Mouse (Mus musculus): Measurements from ENCODE around the gene Hemk1.
"Not testable (repeated sequence)": the region's sequence is repeated elsewhere in the genome, so short reads cannot be mapped to it uniquely, and the experiment has no call there.

Gene Hemk1

DNA sequence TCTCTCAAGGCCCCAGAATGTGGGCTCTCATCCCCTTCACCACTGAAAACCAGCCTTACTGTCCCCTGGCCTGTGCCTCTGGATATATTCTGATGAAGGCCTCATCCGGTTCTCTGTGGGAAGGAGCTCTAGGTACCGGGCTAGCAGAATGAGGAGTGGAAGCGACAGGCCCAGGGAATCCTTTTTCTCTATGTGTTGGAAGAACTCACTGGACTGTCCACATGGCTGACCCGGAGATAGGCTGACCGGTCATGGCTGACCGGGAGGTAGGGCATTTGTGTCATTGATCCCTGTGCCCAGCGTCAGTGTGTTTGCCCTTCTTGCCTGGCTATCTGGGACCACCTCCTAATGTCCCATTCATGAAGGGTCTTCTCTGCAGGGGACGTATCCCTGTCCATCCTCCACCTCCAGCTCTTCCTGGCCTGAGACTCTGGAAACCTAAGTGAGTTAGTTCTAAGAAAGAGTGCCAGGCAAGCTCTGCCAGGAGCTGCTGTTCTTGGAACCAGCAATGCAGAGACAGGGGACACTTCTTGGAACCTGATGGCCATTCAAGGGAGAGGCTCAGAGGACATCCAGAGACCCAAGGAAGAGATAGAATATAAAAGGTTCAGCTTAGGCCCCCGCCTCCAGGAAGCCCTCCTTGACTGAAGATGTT lies 29.7 kb downstream of the Hemk1 start:
- DNase-seq (ENCODE audit: low spot score) = no peak

DNA sequence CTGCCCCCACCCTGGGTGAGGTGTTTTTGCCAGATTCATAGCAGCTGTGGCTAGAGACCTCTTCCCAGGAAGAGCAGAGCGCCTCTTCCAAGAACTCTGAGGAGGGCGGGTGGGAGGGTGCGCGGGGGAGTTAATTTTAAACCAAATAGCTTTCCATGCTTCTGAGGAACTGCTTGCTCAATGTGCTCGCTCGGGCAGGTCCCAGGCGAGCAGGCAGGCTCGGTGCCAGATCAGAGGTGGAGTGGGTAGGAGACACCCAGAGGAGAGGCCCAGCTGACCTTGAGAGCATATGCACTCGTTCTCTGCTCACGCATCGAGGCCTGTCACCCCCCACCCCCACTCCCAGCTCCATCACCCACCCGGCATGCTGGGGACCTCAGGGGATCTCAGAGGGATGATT lies 30.3 kb downstream of the Hemk1 start:
- DNase-seq (ENCODE audit: low spot score) = no peak

DNA sequence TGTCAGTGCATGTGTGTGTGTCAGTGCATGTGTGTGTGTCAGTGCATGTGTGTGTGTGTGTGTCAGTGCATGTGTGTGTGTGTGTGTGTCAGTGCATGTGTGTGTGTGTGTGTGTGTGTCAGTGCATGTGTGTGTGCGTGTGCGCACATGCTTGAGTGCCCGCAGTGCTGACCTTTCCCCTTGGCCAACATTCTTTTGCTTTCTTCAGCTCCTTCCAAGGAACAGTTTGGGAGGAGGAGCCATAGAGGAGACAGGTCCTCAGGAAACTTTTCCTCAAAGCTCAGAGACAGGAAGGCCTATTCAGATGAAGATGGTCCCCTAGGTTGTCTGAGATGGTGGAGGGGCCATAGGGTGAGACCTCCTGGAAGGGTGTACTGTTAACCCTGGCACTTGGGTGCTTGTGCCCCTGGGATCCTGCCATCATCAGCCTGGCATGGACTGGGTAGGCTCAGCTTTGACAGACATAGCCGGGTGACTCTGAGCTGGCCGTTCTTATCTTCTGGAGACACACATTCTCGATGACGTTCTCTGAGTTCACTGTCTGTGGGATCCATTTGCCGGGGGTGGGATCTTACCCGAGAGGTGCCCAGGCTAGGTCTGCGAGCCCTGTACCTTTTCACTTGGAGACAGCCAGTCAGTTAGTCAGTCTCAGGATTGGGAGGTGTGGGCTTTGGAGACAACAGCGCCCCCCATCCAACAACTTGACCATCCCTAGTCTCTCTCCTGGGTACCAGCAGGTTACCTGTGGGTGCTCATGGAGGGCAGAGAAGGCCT lies 30.9 kb downstream of the Hemk1 start:
- DNase-seq (ENCODE audit: low spot score) = no peak

DNA sequence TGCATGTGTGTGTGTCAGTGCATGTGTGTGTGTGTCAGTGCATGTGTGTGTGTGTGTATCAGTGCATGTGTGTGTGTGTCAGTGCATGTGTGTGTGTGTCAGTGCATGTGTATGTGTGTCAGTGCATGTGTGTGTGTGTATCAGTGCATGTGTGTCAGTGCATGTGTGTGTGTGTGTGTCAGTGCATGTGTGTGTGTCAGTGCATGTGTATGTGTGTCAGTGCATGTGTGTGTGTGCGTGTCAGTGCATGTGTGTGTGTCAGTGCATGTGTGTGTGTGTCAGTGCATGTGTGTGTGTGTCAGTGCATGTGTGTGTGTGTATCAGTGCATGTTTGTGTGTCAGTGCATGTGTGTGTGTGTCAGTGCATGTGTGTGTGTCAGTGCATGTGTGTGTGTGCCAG lies 31.5 kb downstream of the Hemk1 start:
- DNase-seq (ENCODE audit: low spot score) = not testable (repeated sequence)

DNA sequence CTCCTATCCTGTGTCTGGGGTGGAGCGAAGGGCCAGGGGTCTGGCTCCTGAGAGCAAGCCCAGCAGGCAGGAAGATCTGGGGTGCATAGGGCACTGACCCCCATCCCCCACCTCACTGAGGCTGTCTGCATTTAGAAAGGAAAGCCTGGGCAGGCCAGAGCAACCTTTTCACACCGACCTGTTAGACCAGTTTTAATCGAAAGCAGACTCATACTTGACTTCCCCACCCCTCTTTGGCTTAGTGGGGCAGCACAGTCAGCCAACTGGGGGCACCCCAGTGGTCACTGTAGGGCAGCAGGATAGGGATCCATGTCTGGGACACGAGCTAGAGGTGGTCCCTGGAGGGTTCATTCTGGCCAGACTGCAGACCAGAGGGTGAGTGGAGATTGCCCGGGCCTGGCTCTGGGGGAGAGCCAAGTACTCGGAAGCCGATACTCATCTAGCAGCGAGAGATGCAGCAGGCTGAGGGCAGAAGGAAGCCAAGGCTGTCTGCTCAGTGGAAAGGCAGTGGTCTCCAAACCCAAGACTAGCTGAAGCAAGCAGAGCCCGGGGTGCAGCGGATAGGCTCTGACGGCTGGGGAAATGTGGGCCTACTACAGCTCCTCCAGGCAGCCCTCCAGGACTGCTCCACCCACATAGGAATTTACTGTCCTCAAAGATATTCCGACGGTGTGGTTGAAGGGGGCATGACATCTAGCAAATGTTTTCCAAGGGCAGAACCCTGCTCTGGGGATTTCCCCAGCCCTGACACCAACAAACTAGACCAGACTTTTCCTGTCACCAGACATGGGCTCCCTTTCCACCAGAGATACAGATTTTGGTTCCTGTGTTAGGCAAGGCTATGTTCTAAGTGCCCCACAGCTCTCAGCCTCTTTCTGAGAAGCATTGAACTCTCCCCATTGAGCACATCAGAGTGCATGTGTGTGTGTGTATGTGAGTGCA lies 32.3 kb downstream of the Hemk1 start:
- no peak for DNase-seq (ENCODE audit: low spot score)

DNA sequence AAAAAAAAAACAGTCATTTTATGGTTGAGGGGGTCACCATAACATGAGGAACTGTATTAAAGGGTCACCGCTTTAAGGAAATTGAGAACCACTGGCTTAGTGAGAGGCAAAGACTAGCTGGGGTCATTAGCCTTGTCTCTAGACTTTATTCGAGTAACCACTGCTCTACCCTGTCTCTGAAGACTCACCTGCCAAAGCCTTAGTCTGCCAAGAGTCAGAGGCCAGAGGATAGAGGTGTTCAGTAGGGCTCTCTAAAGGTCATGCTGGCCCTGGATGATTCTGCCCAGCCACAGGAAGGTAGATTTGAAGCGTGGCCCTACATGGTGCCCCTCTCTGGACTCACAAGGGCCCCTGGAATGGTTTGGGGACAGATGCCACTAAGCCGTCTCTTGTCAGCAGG lies 33.1 kb downstream of the Hemk1 start:
- DNase-seq (ENCODE audit: low spot score) = no peak

DNA sequence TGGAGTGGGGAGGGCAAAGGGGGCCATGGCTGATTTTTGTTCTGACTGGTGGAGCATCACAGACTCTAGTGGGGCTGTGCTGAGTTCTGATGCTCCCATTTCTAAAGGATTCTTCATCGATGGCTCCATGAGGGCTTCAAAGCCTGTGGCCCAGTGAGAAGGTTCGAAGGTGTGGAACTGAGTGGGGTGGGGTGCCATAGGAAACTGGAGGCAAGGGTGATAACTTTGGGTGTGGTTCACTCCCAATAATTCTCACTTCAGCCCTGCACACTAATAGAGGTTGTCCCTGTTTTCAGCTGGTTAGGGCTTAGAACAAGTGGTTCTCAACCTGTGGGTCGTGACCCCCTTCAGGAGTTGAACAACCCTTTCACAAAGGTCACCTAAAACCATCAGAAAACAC lies 33.8 kb downstream of the Hemk1 start:
- no peak for DNase-seq (ENCODE audit: low spot score)

DNA sequence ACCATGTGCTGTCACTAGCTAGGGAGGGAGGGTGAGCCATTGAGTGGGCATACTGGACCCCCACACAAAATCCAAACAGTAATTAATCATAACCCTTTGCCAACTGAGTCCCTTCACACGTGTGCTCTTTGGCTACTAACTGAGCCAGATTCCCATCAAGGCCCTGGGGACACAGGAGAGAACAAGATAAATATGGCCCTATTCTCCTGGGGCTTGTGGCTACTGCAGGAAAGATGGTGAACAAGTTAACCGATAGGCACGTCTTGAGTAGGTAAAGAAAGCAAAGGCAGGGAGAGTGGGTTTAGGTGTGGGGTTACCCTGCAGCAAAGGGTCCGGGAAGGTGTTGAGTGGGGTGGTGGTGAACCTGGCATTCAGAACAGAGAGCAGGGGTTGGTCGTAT lies 34.2 kb downstream of the Hemk1 start:
- no peak for DNase-seq (ENCODE audit: low spot score)

DNA sequence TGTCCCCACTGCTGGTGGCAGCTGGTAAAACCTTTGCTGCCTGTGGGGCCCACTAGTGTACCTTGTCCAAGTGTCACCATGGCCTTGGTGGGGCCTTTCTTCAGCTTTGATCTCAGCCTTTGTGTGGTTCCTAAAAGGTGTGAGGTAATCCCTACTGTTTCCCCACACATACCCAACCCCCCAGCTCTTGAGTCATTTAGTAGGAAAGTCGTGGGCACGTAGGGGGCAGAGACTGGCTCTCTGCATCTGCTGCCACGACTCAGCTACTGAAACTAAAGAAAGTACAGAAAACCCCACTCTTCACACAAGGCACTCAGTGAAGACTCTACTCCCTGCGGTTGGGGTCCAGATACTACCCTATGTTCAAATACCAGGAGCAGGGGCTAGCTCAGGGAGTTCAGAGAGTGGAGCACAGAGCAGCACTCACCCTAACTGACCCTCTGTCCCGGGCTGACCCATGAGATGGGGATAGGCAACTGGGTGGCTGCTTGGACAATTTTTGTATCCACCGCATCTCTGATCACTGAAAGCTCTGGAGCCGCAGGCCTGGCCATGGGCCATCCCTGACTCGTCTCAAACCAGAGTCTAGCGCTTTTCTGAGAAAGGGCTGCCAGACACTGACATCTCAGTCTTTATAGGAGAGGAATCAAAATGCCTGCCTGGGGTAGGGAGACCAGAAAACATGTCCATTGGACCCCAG lies 34.9 kb downstream of the Hemk1 start:
- no peak for DNase-seq (ENCODE audit: low spot score)

DNA sequence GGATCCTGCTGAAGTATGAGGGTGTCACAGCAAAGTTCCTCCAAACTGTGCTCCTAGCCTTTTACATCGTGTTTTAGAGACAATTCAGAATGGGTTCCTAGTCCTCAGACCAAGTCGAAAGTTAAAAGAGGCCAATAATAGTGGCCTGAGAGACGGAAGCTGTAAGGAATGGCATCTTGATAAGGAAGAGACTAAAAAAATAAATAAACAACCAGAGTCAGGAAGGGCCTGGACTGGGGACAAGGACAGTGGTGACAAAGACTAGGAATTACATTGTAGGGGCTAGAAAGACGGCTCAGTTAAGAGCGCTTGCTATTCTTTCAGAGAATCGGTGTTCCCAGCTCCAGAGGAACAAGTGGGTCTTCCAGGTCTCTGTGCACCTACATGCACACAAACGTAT lies 35.6 kb downstream of the Hemk1 start:
- DNase-seq (ENCODE audit: low spot score) = no peak

DNA sequence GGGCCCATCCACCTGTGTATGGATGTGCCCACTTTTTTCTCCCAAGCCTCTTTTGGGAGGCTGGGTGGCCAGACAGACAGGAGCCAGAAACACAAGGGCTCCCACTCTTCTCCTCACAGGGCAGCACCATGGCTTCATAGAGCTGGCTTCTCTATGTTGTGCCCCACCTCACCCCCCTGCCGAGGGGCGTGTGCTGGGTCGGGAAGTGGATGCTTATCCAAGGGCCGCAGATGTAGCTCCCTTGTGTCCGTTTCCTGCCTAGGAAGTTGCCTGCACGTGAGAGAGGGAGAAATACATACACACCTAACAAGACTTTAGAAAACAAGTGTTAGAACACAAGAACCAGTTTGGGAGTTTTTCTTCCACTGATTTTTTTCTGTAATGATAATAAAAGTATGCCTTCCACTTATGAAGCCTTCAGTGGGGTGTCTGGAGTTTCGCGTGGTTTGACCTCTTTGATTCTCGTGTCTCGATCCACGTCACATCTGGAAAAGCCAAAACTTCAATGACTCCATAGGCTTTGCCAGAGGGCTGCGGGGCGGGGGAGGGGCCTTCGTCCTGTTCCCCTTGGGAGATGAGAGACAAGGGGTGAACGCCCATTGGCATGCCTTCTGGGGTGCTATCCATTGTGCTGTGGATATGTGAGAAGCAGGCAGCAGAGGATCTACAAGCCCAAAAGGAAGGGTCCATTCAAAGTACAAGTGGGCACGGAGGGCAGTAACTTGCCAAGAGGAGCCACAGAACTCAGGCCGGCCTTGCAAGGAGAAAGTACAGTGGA lies 36.4 kb downstream of the Hemk1 start:
- no peak for DNase-seq (ENCODE audit: low spot score)

DNA sequence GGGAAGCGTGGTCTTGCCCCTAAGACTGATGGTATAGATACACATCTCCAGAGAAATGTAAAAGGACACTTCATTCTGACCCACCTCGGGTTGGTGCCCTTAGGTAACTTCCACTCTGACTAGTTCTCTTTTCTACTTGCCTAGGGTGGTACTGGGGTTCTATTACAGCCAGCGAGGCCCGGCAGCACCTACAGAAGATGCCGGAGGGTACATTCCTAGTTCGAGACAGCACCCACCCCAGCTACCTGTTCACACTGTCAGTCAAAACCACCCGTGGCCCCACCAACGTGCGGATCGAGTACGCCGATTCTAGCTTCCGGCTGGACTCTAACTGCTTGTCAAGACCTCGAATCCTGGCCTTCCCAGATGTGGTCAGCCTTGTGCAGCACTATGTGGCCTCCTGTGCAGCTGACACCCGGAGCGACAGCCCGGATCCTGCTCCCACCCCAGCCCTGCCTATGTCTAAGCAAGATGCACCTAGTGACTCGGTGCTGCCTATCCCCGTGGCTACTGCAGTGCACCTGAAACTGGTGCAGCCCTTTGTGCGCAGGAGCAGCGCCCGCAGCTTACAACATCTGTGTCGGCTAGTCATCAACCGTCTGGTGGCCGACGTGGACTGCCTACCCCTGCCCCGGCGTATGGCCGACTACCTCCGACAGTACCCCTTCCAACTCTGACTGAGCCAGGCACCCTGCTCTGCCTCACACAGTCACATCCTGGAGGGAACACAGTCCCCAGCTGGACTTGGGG lies 37.8 kb downstream of the Hemk1 start:
- DNase-seq (ENCODE audit: low spot score) = no peak

DNA sequence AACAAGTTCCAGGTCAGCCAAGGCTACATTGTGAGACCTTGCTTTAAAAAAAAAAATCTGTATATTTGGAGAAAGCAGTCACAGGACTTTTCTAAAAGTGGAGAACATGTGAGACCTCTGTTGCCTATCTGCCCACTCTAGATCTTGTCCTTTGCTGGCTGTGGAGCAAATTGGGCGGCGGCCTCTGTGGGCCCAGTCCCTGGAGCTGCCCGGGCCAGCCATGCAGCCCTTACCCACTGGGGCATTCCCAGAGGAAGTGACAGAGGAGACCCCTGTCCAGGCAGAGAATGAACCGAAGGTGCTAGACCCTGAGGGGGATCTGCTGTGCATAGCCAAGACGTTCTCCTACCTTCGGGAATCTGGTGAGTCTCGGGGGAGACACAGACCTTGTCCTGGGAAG lies 38.4 kb downstream of the Hemk1 start:
- DNase-seq (ENCODE audit: low spot score) = no peak

DNA sequence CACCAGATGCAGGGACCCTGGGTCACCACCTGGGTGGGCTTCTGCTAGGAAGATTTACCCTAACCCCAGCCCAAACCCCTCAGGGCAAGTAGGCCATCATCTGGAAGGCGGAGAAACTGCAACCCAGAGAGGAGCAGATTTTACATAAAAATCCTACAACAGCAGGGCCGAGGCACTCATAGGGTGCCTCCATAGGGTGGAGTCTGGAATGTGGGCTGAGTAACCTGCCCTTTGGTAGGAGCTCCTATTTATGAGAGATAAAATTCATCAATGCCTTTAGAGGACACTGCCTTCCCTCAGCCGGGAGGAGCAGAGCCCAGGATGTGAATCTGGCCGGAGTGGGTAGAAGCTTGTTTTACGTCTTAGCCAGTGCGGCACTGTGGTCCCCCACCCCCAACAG lies 39.3 kb downstream of the Hemk1 start:
- DNase-seq (ENCODE audit: low spot score) = no peak

DNA sequence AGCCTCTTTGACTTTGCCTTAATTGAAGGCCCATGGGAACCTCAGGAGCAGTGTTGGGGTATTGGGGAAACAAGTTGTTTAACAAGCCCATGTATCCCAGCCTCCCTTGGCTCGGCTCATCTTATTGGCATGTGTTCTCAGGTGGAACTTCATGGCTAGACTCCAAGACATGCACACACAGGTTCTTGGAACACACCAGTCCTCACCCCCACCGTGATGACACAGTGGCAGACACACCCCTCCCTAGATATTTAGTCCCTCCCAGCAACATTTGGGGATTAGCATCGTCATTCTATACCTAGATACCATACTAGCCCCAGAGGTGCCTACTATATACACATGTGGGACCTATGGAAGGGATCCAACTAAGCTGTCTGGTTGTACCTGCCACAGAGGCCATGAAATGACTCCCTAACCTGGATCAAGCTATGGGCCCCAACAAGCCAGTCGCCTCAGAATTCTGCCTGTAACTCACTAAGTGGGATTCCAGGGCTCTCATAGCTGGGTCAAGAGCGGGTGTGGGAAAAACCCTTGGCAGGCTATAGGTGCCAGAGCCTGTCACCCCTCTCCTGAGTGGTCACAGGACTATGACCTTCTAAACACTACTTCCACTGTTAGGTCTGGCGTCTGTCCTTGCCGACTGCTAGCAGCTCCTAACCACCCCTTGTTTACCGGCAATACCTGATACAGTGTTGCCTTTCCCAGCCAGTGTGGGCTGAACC lies 39.9 kb downstream of the Hemk1 start:
- no peak for DNase-seq (ENCODE audit: low spot score)

DNA sequence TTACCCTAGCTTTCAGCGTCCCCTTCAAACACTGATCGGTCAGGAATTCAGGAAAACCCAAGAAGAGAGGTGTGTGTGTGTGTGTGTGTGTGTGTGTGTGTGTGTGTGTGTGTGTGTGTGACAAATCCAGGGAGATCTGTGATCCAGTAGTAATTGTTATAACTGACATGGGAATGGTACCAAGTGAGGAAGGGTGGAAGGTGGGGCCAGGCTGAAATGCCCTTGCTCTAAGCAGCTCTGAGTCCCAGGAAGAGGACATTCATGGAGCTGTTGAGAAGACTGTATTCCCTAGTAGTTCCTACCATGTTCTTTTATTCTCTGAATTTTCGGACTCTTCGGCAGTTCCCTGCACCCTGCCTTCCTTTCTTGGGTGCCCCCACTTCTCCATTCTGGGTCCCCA lies 40.5 kb downstream of the Hemk1 start:
- DNase-seq (ENCODE audit: low spot score) = no peak

DNA sequence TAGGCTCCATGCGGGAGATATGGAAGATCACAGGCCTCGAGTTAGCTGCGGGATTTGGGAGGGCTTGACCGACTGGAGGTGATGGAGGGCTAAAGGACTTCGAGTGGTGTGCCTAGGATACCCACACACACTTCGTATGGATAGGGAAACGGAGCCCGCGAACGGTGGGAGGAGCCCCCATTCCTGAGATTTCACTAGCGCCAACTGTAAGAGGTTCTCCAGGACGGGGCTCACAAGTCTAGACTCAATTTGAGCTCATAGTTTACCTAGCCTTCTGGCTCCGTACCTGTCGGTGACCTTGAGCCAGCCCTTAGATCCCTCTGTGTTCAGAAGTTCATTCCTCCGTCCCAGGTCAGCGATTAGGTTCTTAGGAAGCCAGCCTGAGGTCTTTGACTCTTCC lies 41.1 kb downstream of the Hemk1 start:
- no peak for DNase-seq (ENCODE audit: low spot score)

DNA sequence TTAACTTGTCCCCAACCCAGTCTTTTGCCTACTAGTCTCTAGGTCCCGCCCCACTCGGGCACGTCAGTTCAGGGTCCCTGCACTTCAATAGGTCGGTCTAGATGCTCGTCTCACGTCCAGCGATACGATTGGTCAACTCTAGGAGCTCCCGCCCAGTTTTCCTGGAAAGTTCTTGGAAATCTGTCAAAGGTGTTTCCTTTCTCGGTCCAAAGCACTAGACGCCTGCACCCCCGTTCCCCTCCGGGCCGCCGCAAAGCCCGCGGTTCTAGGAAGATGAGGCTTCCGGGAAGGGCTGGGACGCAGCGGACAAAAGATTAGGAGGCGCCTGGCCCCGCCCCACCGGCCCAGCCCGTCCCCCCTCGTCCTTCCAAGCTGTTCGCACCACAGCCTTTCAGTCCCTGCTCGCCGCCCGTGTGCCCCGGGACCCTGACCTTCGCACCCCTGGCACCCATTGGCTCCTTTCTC lies 41.6 kb downstream of the Hemk1 start:
- peak; percentile 98 for DNase-seq (ENCODE audit: low spot score)

DNA sequence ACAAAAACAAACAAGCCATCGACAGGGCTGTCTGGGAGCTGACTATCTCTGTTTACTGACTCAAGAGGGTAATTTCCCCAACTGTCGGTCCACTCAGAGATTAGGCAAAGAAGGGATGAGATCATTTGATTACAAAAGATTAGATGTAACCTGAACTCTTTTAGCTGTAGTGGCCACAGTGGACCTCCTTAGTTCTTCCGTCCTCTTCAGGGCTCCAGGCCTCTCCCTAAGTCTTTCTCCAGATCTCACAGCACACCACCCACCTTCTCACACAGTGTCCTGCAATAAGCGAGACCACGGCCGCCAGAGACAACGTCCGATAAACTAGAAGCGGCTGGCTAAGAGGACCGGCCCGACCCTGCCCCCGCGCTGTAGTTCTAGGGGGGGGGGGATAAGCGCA lies 42.1 kb downstream of the Hemk1 start:
- DNase-seq (ENCODE audit: low spot score) = no peak

DNA sequence AAGGTAGTCTGAATTCAATTTTAAA lies 42.3 kb downstream of the Hemk1 start, which contains the start of gene Cish:
Gene Cish (plus strand): TSS at position 11 of the 25 bp plus-strand sequence.
- DNase-seq (ENCODE audit: low spot score) = no peak

DNA sequence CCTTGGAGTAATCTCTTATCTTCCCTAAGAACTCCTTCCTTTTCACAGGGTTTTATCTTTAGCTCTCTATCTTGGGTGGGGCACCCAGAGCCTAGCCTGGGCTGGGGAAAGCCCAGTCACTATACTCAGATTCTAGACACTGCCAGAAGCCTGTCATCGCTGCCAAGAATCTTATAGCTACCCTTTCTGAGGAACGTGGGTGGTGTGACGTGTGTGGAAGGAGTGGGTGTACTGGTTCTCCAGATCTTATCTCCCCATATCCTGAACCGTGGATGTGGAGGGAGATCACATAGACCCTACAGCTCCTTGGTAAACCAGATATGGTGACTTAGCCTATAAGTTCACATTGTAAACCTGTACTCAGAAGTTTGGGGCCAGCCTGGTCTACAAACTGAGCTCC lies 42.5 kb downstream of the Hemk1 start:
- DNase-seq (ENCODE audit: low spot score) = no peak
